Comparison of ENCODE assay signal across 13 mouse cellular contexts in genomic region chr2:171668791-171669645, GRCm38 (mm10).
A peak's percentile ranks its signal among the peaks of the same experiment; 100 is the strongest.
DNase-seq lines count a peak whose midpoint lies in the region.
"Had no signal": no experiment of that assay in that cellular context is flagged by ENCODE, and none has a peak within 500 bp of the region (broad histone marks: within the 10 kb centered on the region; RNA-seq: fewer than 3 reads in every experiment).

No protein-coding gene starts in this region.

- DNase-seq in heart, adult 11 months: peak; percentile 41
- DNase-seq in heart, adult 18-20 months: no peak
- peak; percentile 10 to 17 for DNase-seq in kidney, postnatal 36 days
- no peak for DNase-seq in kidney, postnatal 10 days
- peak; percentile 42 to 43 for DNase-seq in right cerebral cortex, postnatal 10 days (ENCODE audit: low spot score in 2 of 2)
- DNase-seq in right cerebral cortex, adult 2 months (ENCODE audit: low spot score in 2 of 2): no peak
- no peak for DNase-seq in lung, postnatal 25 days (ENCODE audit: low spot score)
- DNase-seq in lung, postnatal 14 days: no peak
- DNase-seq: adrenal gland, postnatal 25 days; cerebellum, adult 18-20 months; cerebellum, postnatal 25 days; liver, embryonic 13.5 days; lung, embryonic 14.5 days had no signal

Comparison
In these comparisons a context has a peak if more than half of its experiments do, and no peak if none do; other contexts are left out.
1. DNase-seq: peak in heart, adult 11 months (single experiment), kidney, postnatal 36 days (2 of 2) and right cerebral cortex, postnatal 10 days (2 of 2); none in heart, adult 18-20 months (0 of 2), kidney, postnatal 10 days (single experiment), right cerebral cortex, adult 2 months (0 of 2), lung, postnatal 25 days (single experiment) and lung, postnatal 14 days (single experiment).